Mouse (Mus musculus) embryonic fibroblast, embryonic 13.5 days (primary cell): ENCODE measurements around the gene Ush2a. TPM values are rescaled to one million over a fixed set of nuclear protein-coding genes. Genes with fewer than 3 reads are reported as not detected.

Source experiments
- H3K27ac ChIP-seq: 2 replicates; pipeline ENCODE4 v1.5.1; 2012; ENCODE audit warnings: low read length, control low read depth, inconsistent platforms; ENCODE audit not compliant: insufficient read depth
- H3K4me1 ChIP-seq: 2 replicates; pipeline ENCODE4 v1.6.1; 2011; ENCODE audit warnings: low read length; ENCODE audit not compliant: control insufficient read depth, insufficient read depth
- H3K4me3 ChIP-seq: 2 replicates; pipeline ENCODE4 v1.5.1; 2011; ENCODE audit warnings: mild to moderate bottlenecking, control low read depth, low read length; ENCODE audit not compliant: insufficient read depth
- CTCF ChIP-seq: IDR thresholded peaks from 2 replicates; pipeline ENCODE4 v1.5.1; 2011; ENCODE audit warnings: mild to moderate bottlenecking, control low read depth, low read length, moderate library complexity, borderline replicate concordance; ENCODE audit not compliant: insufficient read depth
- POLR2A ChIP-seq: IDR thresholded peaks from 2 replicates; pipeline ENCODE4 v1.6.1; 2011; ENCODE audit warnings: low read depth, mild to moderate bottlenecking, control low read depth, low read length, moderate library complexity
- polyA plus RNA-seq: library from polyadenylated mRNA; stranded (reverse); fragments of >200 nt; gene quantifications from 2 replicates; pipeline ENCODE4 v1.2.4, GENCODE M21; 2011; ENCODE audit warnings: low read depth; ENCODE audit not compliant: missing spikeins, insufficient read length

Gene Ush2a
- polyA plus RNA-seq, 1 experiment, result not detected

DNA sequence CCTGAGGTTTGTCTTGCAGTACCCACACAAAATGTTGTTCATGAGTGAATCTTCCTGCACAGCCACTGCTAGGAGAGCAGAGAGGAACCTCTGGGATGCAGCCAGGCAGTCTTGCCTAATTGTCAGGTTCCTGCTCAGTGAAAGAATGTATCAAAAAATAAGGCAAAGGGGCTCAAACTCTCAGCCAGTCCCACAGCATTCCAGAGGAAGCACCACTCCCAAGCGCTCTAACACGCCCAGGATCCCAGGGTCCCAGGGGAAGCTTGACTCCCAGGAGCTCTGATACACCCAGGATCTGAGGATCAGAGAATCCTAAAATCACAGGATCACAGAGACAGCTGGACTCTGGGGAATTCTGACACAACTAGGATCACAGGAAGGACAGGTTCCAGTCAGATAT is 434.5 kb downstream of the Ush2a start:
- no peak for TF ChIP-seq POLR2A
- no peak for TF ChIP-seq CTCF
- Histone ChIP-seq H3K4me1 (no peaks in the 10 kb centered on the region), H3K4me3 (no peak overlapping the region), H3K27ac (no peak overlapping the region)

GRCm38 (mm10) chr1:188708176-188708575 is 446.4 kb downstream of the Ush2a start:
- TF ChIP-seq CTCF (no peak), POLR2A (no peak)
- H3K27ac ChIP-seq, result no peak overlapping the region
- no peaks in the 10 kb centered on the region for H3K4me1 ChIP-seq
- no peak overlapping the region for H3K4me3 ChIP-seq

- H3K4me1 ChIP-seq, result no peaks in the 10 kb centered on the region
- TF ChIP-seq POLR2A, result no peak
- no peak for TF ChIP-seq CTCF
- no peak overlapping the region for H3K27ac ChIP-seq
- H3K4me3 ChIP-seq, result no peak overlapping the region
These were observed 446.9 kb downstream of the Ush2a start for GRCm38 (mm10) chr1:188708694-188709093.

- TF ChIP-seq POLR2A, result no peak
- TF ChIP-seq CTCF, result no peak
- Histone ChIP-seq H3K4me3 (no peak overlapping the region), H3K27ac (no peak overlapping the region), H3K4me1 (no peaks in the 10 kb centered on the region)
These were observed 452.3 kb downstream of the Ush2a start for GRCm38 (mm10) chr1:188714131-188714530.

- Histone ChIP-seq H3K4me1 (no peaks in the 10 kb centered on the region), H3K27ac (no peak overlapping the region), H3K4me3 (no peak overlapping the region)
- TF ChIP-seq POLR2A, result no peak
- no peak for TF ChIP-seq CTCF
These were observed 453.1 kb downstream of the Ush2a start for GRCm38 (mm10) chr1:188714941-188715340.

DNA sequence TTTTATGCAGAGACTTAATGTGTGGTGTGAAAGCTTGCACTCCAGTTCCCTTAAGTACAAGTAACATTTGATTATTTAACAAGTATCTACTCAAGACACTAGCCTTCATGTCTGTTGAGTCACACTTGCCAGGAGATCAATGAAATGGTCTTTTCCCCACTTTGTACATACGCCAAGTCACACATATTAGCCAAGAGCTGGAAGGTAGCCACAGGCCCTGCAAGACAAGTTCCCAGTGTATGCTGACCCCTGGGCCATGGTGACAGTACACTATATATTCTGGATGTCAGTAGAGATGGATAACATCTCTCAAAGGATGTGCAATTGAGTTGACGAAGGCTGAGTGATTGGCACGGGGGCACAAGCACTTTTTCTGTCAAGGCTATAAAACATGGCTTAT is 455.1 kb downstream of the Ush2a start:
- no peak overlapping the region for H3K4me3 ChIP-seq
- TF ChIP-seq CTCF, result no peak
- TF ChIP-seq POLR2A, result no peak
- no peak overlapping the region for H3K27ac ChIP-seq
- H3K4me1 ChIP-seq, result no peaks in the 10 kb centered on the region

GRCm38 (mm10) chr1:188725122-188725995 is 463.5 kb downstream of the Ush2a start:
- H3K4me1 ChIP-seq, result no peaks in the 10 kb centered on the region
- no peak overlapping the region for H3K4me3 ChIP-seq
- TF ChIP-seq CTCF (no peak), POLR2A (no peak)
- no peak overlapping the region for H3K27ac ChIP-seq

DNA sequence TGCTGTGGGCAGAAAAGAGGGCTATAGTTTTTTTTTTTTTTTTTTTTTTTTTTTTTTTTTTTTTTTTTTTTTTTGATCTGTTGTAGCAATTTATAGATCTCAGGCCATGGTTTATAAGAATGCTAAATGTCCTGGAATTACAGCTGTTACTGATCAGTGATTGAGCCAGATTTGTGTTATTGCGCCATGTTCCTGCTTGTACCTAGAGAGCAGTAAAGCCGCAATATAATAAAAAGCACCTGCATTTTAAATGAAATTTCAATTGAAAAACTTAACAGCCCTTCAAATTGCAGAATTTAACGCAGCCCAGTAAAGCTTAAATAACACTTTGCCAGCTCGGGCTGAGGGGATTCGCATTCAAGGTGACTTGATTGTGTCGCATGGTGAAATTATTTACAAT is 465.1 kb downstream of the Ush2a start:
- no peak overlapping the region for H3K27ac ChIP-seq
- H3K4me1 ChIP-seq, result no peaks in the 10 kb centered on the region
- no peak for TF ChIP-seq CTCF
- no peak for TF ChIP-seq POLR2A
- H3K4me3 ChIP-seq, result no peak overlapping the region

- Histone ChIP-seq H3K27ac (no peak overlapping the region), H3K4me3 (no peak overlapping the region), H3K4me1 (no peaks in the 10 kb centered on the region)
- TF ChIP-seq POLR2A (no peak), CTCF (no peak)
These were observed 466.8 kb downstream of the Ush2a start for GRCm38 (mm10) chr1:188728625-188729024.

DNA sequence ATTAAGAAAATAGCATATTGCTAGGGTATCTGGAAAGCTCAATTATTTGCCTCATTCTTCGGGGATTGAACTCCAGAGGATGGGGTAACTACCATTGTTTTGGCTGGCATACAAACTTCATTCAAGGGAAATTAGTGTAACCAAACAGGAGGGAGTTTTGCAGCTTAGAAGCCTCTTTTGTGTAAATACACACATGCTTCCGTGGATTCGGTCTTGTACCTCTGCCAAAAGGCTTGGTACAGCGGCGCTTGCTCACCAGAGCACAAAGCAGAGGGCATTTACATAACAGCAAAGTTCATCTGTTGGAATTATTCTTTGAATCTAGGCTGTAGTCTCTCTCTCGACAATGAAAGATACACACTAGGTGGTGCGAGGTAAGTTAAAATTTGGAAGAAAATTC is 467.4 kb downstream of the Ush2a start:
- TF ChIP-seq POLR2A, result no peak
- no peak for TF ChIP-seq CTCF

More for the DNA sequence above, 467.4 kb downstream of the Ush2a start:
- H3K27ac ChIP-seq, result no peak overlapping the region
- H3K4me3 ChIP-seq, result no peak overlapping the region
- H3K4me1 ChIP-seq, result no peaks in the 10 kb centered on the region
